Mouse (Mus musculus): ENCODE results near the gene Dagla.

The Dagla gene

DNA sequence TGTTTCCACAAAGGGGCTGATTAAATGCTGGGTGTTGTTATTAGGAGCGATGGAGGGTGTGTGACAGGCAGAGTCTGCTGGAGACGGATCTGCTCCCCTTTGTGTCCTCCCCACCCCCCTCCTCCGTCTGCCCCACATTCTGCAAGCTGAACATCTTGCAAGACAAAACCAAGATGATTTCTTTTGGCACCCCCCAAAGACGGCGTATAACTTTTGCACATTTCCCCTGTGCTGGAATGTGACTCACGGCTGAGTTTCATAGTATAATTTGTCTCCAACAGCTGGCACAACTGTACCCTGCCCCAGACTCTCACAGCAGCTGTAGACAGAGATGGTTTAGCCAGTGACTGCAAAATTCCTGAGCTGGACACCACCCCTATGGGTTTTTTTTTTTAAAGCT, 3.3 kb upstream of the Dagla start:
- no peak for DNase-seq (ENCODE audit: low read depth, low spot score)

DNA sequence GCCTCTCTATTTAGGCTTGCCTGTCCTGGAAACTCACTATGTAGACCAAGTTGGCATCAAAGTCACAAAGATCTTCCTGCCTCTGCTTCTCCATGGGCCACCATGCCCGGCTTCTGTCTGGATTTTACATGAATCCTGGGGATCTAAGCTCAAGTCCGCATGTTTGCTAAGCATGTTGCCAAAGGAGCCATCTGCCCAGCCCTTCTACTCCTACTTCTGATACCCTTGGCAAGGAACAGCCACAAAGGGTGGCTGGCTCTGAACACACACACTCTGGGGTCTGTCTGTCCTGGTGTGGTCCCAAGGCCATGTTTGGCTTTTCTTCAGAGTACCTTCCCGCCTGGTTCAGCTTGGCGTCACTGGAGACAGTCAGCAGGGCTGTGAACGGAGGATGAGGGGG, 2.7 kb upstream of the Dagla start:
- no peak for DNase-seq (ENCODE audit: low read depth, low spot score)

DNA sequence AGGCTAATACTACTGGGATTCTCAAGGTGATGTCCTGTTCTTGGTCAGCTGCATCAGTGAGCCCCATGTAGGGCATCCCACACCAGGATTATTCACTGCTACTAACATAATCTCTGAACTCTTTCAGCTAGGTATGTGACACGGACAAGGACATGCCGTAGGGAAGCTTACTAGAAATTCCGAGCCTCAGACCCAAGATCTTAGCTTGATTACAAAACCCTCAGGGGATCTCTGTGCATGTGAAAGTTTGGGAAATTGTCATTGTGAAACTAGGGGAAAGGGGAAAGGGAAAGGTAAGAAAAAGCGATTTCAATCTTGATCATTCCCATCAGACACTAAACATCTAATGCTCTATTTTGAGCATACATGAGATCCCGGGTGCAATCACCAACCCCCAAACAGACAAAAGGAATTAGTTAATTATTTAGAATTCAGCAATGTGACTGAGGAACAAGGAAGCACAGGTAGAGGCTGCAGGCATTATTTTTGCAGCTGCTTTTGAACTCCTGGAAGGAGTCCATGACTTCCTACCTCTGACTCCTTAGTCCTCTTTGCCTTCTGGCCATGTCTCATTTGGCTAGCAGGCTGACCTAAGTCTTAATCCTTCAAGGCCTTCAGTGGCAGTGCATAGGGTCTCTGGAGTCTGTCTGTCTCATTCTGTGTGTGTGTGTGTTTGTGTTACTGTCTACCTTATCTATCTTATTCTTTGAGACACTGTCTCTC, 2.0 kb upstream of the Dagla start:
- DNase-seq (ENCODE audit: low read depth, low spot score): no peak

DNA sequence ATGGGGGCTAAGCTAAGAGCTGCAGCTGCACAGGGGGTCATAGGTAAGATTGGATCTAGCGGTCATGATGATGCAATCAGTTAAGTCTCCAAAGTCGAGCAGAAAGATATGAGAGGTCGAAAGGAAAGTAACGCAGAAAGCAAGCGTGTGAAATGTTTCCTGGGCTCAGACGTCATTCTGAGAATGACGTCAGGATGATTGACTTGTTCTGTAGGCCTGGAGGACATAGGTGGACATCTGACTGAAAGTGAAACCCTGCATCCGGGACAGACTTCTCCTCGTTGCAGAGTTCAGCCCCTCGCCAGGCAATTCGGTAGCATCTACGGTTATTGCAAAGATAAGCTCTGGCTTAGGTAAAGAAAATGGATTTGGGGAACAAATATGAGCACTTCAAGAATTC, 963 bp upstream of the Dagla start:
- no peak for DNase-seq (ENCODE audit: low read depth, low spot score)

DNA sequence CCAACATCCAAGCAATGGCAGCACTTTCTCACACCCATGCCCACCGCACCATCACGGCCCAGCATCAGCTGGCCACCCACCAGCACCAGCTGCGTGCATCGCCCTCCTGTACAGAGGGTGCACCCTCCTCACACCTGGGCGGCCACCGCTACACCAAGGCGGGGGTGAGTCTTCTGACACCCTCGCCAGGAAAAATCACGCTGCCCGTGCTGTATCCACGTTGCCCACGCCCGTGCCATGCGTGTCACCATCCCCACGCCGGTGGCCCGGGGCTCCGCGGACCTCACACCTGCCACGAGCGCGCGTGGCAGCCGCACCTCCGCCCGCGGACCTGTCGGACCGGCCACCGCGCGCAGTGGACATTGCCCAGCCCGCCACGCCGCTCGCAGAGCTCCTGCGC, 282 bp downstream of the Dagla start:
- DNase-seq (ENCODE audit: low read depth, low spot score): no peak

- no peak for DNase-seq (ENCODE audit: low read depth, low spot score)
Measured at GRCm38 (mm10) chr19:10302852-10303251, 1.8 kb downstream of the Dagla start.

- no peak for DNase-seq (ENCODE audit: low read depth, low spot score)
Measured at GRCm38 (mm10) chr19:10301866-10302356, 2.8 kb downstream of the Dagla start.

DNA sequence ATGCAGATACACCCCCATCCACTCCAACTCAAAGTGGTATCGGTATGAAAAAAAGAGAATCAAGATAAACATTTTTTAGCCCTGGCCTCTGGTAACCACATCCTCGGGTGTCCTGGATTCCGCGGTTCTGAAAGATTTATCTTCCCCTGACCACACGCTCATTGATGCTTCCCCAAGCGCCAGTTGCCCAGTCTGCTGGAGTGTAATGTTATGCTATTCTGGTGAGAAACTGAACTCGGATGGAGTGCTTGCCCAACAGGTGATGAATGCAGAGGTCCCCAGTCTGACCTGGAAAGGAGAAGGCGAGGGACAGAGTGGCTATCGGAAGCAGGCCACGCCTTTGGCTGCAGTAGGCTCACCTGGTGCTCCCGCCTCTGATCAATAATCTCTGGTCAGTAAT, 3.4 kb downstream of the Dagla start:
- DNase-seq (ENCODE audit: low read depth, low spot score): no peak

DNA sequence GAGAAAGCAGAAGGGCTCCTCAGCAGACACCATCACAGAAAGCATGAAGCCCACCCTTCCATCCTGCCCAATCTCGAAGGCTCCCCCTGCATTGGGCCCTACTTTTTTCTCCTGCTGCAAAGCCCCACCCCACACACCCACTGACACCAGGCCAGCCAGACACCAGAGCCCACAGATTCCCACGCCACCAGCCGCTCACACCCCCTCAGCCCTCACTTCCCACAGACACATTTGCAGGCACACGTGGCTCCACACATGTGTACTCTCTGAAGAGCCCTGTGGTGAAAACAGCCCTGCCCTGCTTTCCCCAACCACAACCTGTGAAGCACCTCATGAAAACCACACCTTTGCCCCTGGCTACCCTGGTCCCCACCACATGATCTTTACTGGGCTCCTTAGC, 3.9 kb downstream of the Dagla start:
- no peak for DNase-seq (ENCODE audit: low read depth, low spot score)

DNA sequence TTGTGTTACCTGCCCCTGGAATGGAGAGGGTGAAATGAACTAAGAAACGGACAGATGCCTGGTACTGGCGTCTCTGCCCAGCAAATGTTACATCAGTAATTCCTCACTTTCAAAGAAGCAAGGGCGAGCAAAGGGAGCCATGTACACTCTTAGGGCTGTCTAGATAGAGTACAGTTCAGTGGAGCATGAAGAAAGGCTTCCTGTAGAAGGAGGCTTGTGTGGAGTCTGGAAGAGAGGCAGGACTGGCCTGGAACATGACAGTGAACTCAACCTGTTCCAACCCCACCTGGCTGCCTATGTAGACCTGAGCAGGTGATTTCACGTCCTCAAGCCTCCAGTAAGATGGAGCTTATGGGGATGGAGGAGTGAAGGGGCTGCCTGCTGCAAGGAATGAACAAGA, 6.4 kb downstream of the Dagla start:
- no peak for DNase-seq (ENCODE audit: low read depth, low spot score)

- no peak for DNase-seq (ENCODE audit: low read depth, low spot score)
Measured at GRCm38 (mm10) chr19:10297041-10297503, 7.6 kb downstream of the Dagla start.

DNA sequence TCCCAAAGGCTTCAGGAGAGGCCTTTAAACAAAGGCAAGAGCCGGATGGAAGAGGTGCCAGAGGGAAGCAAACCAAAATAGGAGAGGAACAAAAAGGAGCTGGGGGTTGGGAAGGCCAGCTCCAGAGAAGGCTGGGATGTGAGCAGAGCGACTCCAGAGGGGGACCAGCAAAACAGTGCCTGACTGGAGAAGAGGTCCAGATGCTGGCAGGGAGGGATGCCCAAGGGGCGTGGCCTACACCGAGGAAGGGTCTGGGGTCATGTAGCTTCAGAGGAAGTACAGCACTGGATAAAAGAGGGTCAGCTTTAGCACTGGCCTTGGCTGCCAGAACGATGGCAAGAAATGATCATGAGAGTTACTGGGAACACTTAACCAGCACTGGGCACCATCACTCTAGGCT, 8.4 kb downstream of the Dagla start:
- no peak for DNase-seq (ENCODE audit: low read depth, low spot score)

GRCm38 (mm10) chr19:10294631-10295562, 9.8 kb downstream of the Dagla start:
- DNase-seq (ENCODE audit: low read depth, low spot score): no peak

DNA sequence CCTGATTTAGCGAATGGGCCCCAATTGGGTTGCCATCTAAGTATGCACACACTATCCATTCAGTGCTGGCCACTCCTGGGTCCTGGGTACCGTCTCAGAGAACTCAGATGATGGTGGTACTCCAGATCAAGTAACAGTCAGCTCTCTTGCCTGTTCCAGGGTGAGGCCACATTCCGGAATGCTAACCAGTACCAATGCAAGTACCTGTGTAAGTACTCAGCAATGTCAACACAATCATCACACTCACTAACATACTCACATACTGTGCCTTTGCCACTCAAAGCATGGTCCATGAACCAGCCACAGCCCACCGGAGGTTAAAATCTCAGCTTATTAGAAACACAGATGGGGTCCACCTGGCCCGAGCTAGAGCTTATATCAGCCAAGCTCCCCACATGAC, 10.7 kb downstream of the Dagla start:
- no peak for DNase-seq (ENCODE audit: low read depth, low spot score)

- DNase-seq (ENCODE audit: low read depth, low spot score): no peak
Measured at GRCm38 (mm10) chr19:10291896-10292490, 12.7 kb downstream of the Dagla start.

GRCm38 (mm10) chr19:10290153-10290945, 14.3 kb downstream of the Dagla start:
- no peak for DNase-seq (ENCODE audit: low read depth, low spot score)

GRCm38 (mm10) chr19:10289609-10290150, 15.0 kb downstream of the Dagla start:
- DNase-seq (ENCODE audit: low read depth, low spot score): no peak

GRCm38 (mm10) chr19:10288125-10289040, 16.3 kb downstream of the Dagla start:
- DNase-seq (ENCODE audit: low read depth, low spot score): no peak

- DNase-seq (ENCODE audit: low read depth, low spot score): no peak
Measured at GRCm38 (mm10) chr19:10286458-10286872, 18.2 kb downstream of the Dagla start.
